In the genomic region with DNA sequence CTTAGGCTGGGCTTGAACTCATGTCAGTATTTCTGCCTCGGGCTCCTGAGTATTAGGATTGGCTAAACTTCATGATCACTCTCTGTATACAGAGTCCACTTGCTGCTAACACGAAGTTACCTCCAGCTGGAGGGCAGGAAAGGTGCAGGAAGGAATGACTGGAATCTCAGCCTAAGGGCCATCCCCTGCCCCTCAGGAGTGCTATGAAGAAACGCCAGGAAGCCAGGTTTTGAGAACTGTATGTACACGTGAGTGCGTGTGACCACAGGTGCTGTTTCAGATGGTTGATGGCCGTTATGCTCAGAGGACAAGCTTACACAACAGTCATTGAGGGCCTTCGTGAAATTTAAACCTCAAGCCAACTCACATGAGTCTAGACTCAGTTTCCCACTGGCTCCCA, we compare ENCODE assay signal across 25 mouse cellular contexts. TPM values are rescaled to one million over a fixed set of nuclear protein-coding genes. Genes with fewer than 3 reads are reported as not detected.
"Had no signal": no experiment of that assay in that cellular context is flagged by ENCODE, and none has a peak within 500 bp of the region (broad histone marks: within the 10 kb centered on the region; RNA-seq: fewer than 3 reads in every experiment).

No protein-coding gene starts in this region.

- H3K9me3 ChIP-seq: midbrain, embryonic 10.5 days; midbrain, embryonic 12.5 days; neural tube, embryonic 13.5 days; neural tube, embryonic 15.5 days had no signal

- H3K9ac ChIP-seq: lung, embryonic 14.5 days; midbrain, embryonic 12.5 days; neural tube, embryonic 13.5 days; neural tube, embryonic 15.5 days had no signal

- H3K27ac ChIP-seq: midbrain, embryonic 10.5 days; midbrain, embryonic 12.5 days; neural tube, embryonic 13.5 days; neural tube, embryonic 15.5 days had no signal

- H3K27me3 ChIP-seq: neural tube, embryonic 13.5 days; neural tube, embryonic 15.5 days had no signal

- H3K4me2 ChIP-seq: lung, embryonic 14.5 days; midbrain, embryonic 12.5 days; neural tube, embryonic 13.5 days; neural tube, embryonic 15.5 days had no signal

- H3K36me3 ChIP-seq: midbrain, embryonic 10.5 days; midbrain, embryonic 12.5 days; neural tube, embryonic 13.5 days; neural tube, embryonic 15.5 days had no signal

- DNase-seq: lung, adult 18-20 months; lung, embryonic 14.5 days; lung, postnatal 14 days; midbrain, embryonic 14.5 days; retina, postnatal 1 day; right cerebral cortex, adult 18-20 months; right cerebral cortex, postnatal 25 days; right cerebral cortex, postnatal 4 days; spleen, adult 18-20 months; thymus, adult 18-20 months; thymus, postnatal 14 days; thymus, postnatal 36 days had no signal

- H3K4me3 ChIP-seq: midbrain, embryonic 10.5 days; midbrain, embryonic 12.5 days; myocyte; neural tube, embryonic 13.5 days; neural tube, embryonic 15.5 days had no signal

- H3K4me1 ChIP-seq: midbrain, embryonic 12.5 days; neural tube, embryonic 13.5 days; neural tube, embryonic 15.5 days had no signal

RNA-seq across cellular contexts. Expression of gene Grap2, which starts 3.2 kb away (rescaled TPM):
- polyA plus RNA-seq: myocyte had no signal

RNA-seq across cellular contexts. Expression of gene Enthd1, which starts 4.2 kb away (rescaled TPM):
- total RNA-seq: megakaryocyte-erythroid progenitor cell, adult 5-6 weeks had no signal
- polyA plus RNA-seq: liver, embryonic 16.5 days; lung, embryonic 14.5 days; lung, embryonic 16.5 days; midbrain, embryonic 10.5 days; midbrain, embryonic 12.5 days; midbrain, embryonic 14.5 days; midbrain, embryonic 16.5 days; myocyte; neural tube, embryonic 11.5 days; neural tube, embryonic 13.5 days; neural tube, embryonic 15.5 days; small intestine, adult 2 months; stomach, embryonic 14.5 days; stomach, embryonic 16.5 days had no signal
